Mouse (Mus musculus): ENCODE measurements at regions not wholly inside any gene's neighbourhood (a gene's known extent, or its start where the extent isn't known, plus 50 kb on each side); places are given as distances from the start of the nearest gene placed in this dataset.

DNA sequence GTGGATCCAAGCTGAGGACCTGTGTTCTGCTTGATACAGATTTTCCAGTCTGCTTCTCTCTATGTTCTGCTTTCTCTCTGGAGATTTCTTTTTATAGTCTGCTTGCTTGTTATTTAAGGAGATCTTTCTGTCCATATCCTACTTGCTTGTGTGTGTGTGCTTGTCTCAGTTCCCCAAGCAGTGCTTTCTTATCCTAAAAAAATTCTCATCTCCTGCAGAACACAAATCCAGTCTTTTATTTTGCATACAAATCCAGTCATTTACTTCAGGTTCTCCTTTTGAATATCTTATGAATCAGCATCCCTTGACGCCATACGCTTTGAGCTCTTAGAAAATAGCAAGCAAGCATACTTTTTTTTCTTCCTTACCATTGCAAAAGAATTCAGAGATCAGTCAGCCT is 310.7 kb upstream of the Cypt14 start:
- no peak for DNase-seq

GRCm38 (mm10) chrX:40130382-40130781 is 267.0 kb upstream of the Cypt14 start:
- peak; percentile 8 for DNase-seq

All from kidney, adult 11 months (tissue).